Mouse (Mus musculus): ENCODE results near the gene Chd2.

Chd2 gene

GRCm38 (mm10) chr7:73411523-73411922, 130.1 kb downstream of the Chd2 start:
- DNase-seq (ENCODE audit: low spot score in 2 of 2) = no peak

- no peak for DNase-seq (ENCODE audit: low spot score in 2 of 2)
Measured at GRCm38 (mm10) chr7:73405550-73405949, 136.1 kb downstream of the Chd2 start.

GRCm38 (mm10) chr7:73403538-73403937, 138.1 kb downstream of the Chd2 start:
- no peak for DNase-seq (ENCODE audit: low spot score in 2 of 2)

- no peak for DNase-seq (ENCODE audit: low spot score in 2 of 2)
Measured at GRCm38 (mm10) chr7:73402671-73403070, 139.0 kb downstream of the Chd2 start.

GRCm38 (mm10) chr7:73402106-73402505, 139.5 kb downstream of the Chd2 start:
- DNase-seq (ENCODE audit: low spot score in 2 of 2) = no peak

GRCm38 (mm10) chr7:73400051-73400916, 141.3 kb downstream of the Chd2 start:
- DNase-seq (ENCODE audit: low spot score in 2 of 2) = no peak

GRCm38 (mm10) chr7:73399501-73400044, 142.1 kb downstream of the Chd2 start:
- peak in 1 of 2 experiments; percentile 69 for DNase-seq (ENCODE audit: low spot score in 2 of 2)

- DNase-seq (ENCODE audit: low spot score in 2 of 2) = no peak
Measured at GRCm38 (mm10) chr7:73398806-73399442, 142.7 kb downstream of the Chd2 start.

GRCm38 (mm10) chr7:73398319-73398718, 143.3 kb downstream of the Chd2 start:
- DNase-seq (ENCODE audit: low spot score in 2 of 2) = peak in 1 of 2 experiments; percentile 41

- DNase-seq (ENCODE audit: low spot score in 2 of 2) = no peak
Measured at GRCm38 (mm10) chr7:73394013-73394409, 147.6 kb downstream of the Chd2 start.

GRCm38 (mm10) chr7:73393307-73394012, 148.2 kb downstream of the Chd2 start:
- DNase-seq (ENCODE audit: low spot score in 2 of 2) = no peak

- DNase-seq (ENCODE audit: low spot score in 2 of 2) = no peak
Measured at GRCm38 (mm10) chr7:73392359-73392758, 149.3 kb downstream of the Chd2 start.

GRCm38 (mm10) chr7:73391518-73392321, 149.9 kb downstream of the Chd2 start:
- peak in 1 of 2 experiments; percentile 41 for DNase-seq (ENCODE audit: low spot score in 2 of 2)

- peak; percentile 75 to 77 for DNase-seq (ENCODE audit: low spot score in 2 of 2)
Measured at GRCm38 (mm10) chr7:73391002-73391517, 150.6 kb downstream of the Chd2 start.

- no peak for DNase-seq (ENCODE audit: low spot score in 2 of 2)
Measured at GRCm38 (mm10) chr7:73390426-73391001, 151.1 kb downstream of the Chd2 start.

GRCm38 (mm10) chr7:73389871-73390294, 151.7 kb downstream of the Chd2 start:
- DNase-seq (ENCODE audit: low spot score in 2 of 2) = no peak

GRCm38 (mm10) chr7:73389419-73389818, 152.2 kb downstream of the Chd2 start:
- DNase-seq (ENCODE audit: low spot score in 2 of 2) = no peak

GRCm38 (mm10) chr7:73388866-73389265, 152.8 kb downstream of the Chd2 start:
- no peak for DNase-seq (ENCODE audit: low spot score in 2 of 2)

- no peak for DNase-seq (ENCODE audit: low spot score in 2 of 2)
Measured at GRCm38 (mm10) chr7:73382843-73383242, 158.8 kb downstream of the Chd2 start.

- DNase-seq (ENCODE audit: low spot score in 2 of 2) = no peak
Measured at GRCm38 (mm10) chr7:73378034-73378433, 163.6 kb downstream of the Chd2 start.

- no peak for DNase-seq (ENCODE audit: low spot score in 2 of 2)
Measured at GRCm38 (mm10) chr7:73377307-73377706, 164.3 kb downstream of the Chd2 start.
